Mouse (Mus musculus): ENCODE results near the gene Tgfb1. TPM values are rescaled to one million over a fixed set of nuclear protein-coding genes. Genes with fewer than 3 reads are reported as not detected.

The Tgfb1 gene
- total RNA-seq, 2 experiments from 2014 or later: 43.6 to 45.5 TPM

DNA sequence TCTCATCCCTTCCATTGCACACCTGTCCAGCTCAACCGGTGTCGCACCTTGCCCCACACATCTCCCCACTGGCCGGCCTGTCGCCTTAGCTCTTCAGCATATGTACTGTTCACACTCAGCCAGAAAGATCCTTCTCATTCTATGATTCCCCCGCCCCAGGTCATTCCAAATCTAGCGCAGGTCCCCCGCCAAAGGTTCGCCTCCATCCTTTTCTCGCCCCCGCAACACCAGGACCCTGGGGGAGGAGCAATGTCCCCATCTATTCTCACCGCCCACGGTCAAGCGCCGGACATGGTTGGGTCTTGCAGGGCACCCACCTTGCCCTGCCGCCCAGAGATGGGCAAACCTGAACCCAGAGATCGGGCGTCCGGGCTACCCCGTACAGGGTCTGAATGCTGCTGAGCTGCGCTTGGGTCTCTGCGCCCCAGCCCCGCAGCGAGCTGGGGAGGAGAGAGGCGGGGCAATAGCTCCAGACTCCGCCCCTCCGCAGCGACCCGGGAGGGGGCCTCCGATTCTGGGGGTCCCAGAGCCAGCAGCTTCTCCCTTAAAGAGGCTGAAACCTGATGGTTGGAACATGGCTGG lies 12.0 kb upstream of the Tgfb1 start, which contains the start of gene Tmem91:
Gene Tmem91 (minus strand): TSS at position 448 of the 582 bp plus-strand sequence.
- intact Hi-C loops (cut with DNase I): no loop called here
- DNase-seq: no peak

DNA sequence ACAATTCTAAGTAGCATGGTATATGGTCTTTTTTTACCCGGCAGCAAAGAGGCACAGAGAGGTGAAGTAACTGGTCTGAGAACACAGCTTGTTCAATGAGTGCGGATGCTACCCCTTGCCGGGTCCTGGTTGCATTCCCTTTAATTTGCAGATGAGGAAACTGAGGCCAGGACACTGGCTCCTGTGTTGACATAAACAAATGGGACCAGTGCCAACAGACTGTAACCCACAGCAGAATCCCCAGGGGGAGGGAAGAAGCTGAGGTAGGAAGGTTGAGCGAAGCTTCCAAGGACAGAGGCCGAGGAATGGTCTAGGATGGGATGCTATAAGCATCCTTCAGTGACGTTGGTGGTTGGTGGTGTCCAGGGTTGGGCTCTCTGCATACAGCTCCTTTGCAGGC lies 11.4 kb upstream of the Tgfb1 start:
- intact Hi-C loops (cut with DNase I): no loop called here

DNA sequence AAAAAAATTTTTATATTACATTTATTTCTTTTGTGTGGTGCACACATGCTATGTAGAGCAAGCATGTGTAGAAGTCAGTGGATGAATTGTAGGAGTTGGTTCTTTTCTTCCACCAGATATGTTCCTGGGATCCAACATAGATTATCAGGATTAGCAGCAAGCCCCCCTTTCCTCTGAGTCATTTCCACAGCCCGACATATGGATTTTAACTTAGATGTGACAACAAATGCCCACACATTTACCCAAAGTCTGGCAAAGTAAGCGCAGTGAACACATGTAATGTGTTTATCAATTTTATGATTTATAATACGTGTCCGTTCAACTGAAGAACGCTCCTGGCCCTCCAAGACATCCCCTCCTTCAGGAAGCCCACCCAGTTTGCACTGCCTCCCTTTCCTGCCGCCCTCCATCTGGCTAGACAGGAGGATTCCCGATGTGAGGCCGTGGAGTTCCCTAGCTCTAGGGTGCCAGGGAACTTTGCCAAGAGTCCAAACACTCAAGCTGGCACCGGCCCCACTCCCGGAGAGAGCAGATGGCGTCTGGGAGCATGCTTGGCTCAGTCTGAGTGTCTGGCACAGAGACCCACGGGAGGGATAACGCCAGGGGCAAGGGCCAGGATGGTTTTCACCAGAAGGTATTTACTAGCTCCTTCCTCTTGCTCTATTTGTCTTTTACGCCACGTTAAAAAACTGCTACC lies 10.6 kb upstream of the Tgfb1 start:
- peak; percentile 92 to 93 for DNase-seq
- intact Hi-C loops (cut with DNase I): no loop called here

More for the DNA sequence above, 11.4 kb upstream of the Tgfb1 start:
- DNase-seq: no peak

DNA sequence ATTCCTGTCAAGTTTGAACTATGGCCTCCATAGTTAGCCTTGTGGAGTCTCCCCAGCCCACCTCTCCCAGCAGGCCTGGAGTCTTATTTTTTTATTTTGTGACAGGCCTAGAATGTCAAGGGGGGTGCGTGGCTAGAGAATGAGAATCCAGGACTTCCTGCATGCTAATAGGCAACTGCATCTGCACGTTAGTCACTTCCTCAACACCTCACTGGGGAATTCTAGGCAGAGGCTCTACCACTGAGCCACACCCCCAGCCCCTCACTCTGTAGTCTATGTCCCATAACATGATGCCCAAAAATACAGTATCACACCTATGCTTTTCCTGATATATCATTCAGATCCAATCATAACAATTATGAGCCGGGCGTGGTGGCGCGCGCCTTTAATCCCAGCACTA lies 9.8 kb upstream of the Tgfb1 start:
- intact Hi-C loops (cut with DNase I): no loop called here
- DNase-seq: no peak

DNA sequence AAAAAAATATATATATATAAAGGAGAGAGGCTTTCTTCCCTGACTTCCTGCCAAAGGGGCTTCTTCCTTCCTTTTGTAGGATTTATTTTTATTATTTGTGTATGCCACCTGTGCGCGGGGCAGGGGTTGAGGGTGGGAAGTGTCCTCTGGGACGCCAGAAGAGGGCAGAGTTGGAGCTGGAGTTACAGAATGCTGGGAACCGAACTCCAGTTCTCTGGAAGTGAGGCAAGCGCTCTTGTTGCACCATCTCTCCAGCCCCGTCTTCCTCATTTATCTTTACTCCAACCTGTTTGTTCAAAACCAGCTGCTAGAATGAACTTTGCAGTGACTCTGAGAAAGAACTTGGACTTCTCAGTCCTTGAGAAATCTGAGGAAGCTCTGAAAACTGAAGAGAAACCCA lies 6.8 kb upstream of the Tgfb1 start:
- DNase-seq: peak; percentile 23 to 27
- intact Hi-C loops (cut with DNase I): loop anchor here (2.0 kb wide), 1 partner anchor 75 kb away; the partner anchor contains the start of gene Hnrnpul1

DNA sequence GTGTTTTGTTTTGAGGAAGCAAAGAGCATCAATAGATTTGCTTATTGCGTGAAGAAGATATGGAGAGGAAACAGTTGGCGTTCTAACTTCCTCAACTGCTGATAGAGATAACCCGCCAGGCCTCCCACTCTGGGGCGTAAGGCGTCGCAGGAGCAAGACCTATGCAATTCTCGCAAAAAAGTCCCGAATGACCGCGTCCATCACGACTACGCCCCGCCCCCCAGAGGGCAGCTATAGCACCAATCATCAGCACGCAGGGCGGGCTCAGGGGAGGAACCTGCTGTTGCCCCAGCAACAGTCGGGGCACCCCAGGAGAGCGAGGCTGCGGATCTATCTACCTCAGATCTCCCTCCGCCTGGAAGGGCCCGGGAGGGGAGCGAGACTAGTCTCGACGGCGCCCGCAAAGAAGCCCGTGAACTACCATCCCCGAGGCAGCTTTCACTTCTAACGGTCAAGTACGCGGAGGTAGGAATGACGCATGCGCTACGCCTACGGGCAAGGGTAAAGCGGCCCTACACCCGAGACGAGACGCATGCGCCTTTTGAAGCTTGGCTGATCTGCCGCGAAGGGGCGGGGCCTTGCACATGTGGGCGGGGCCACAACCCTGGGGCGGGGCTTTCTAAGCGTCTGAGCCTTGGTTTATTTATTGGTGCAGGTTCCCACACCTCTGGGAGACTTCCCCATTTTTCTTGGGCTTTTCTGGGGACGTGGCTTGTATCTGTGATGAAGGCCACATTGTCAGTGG lies 6.1 kb upstream of the Tgfb1 start, which contains the start of gene B9d2:
Gene B9d2 (plus strand): TSS at position 267 of the 745 bp plus-strand sequence.
- intact Hi-C loops (cut with DNase I): loop anchor here (2.0 kb wide), 1 partner anchor 74 kb away; the partner anchor contains the start of gene Hnrnpul1
- peak; percentile 97 to 98 for DNase-seq

DNA sequence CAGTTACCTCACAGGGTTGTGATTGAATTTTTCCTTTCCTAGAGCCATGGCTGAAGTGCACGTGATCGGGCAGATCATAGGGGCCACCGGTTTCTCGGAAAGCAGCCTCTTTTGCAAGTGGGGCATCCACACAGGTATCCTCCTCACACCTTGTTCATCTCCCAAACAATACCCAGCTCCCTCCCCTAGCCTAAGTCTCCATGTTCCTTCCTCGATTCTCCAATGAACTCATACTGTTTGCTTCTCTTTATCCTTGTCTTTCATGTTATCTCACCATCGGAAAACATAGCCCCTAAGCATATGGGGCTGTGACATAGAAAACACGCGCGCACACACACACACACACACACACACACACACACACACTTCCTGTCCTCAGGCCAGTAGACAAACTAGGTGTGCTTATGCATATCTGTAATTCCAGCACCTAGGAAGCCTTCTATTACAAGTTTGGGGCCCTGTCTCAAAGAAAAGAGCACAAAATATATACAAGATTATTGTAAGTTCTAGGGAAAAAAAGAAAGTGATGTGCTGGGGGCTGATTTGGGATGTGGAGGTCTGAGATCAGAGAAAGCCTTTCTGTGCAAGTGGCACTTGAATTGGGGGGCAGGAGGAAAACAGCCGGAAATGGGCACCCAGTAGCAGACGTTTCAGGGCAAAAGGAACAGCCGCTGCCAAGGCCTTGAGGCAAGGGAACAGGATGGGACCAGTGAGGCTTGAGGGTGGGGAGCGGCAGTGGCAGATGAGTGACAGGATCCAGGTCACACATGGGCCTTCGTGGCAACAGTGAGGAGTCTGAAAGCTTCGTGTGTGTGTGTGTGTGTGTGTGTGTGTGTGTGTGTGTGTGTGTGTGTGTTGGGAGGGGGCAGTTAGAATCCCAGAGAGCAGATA lies 5.2 kb upstream of the Tgfb1 start:
- DNase-seq: no peak
- intact Hi-C loops (cut with DNase I): loop anchor here (2.0 kb wide), 1 partner anchor 73 kb away; the partner anchor contains the start of gene Hnrnpul1

DNA sequence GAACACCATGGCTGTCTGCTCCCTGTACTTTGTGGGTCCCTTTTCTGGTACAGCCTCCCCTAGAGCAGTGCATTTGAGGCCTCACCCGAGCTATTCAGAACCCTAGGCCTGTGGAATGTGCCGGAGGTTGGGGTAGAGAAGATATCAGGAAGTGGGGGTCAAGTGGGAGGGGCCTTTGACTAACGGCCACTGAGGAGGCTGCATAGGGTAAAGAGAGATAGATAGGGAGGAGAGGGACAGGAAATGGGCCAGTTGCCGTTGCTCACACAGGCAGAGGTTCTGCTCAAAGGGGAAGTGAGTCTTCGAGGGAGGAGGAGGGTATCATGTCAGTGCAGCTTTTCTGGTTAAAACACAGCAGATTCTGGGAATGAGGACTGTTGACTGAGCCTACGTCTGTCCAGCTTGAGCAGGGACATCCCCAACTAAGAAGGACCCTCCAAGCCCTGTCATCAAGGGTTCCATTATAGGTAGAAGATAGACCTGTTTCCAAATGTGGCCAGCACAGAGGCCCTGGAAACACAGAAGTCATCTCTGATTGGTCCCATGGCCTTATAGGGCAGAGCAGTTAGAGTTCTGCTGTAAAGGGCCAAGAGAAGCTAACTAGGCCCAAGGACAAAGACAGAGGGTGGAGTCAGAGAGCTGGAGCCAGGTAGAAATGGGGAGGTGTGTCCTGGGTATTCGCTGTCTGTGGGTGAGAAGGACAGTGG lies 3.2 kb upstream of the Tgfb1 start:
- peak in 1 of 2 experiments; percentile 21 for DNase-seq
- intact Hi-C loops (cut with DNase I): no loop called here

DNA sequence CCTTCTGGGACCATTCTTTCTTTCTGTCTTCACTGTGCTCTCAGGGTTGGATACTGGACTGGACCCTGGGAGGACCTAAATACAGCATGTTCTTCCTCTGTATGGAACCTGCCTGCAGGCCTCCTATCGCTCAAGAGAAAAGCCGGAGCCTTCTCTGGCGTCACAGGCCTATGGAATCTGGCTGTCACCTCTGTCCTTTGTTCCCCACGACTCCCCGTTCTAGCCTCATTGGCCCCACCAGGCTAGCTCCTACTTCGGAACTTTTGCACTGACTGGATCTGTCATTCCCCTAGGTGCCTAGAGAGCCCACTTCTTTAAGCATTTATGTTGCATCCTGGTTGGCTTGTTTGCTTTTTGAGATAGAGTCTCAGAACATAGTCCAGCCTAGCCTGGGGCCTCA lies 2.1 kb upstream of the Tgfb1 start:
- no peak for DNase-seq
- intact Hi-C loops (cut with DNase I): loop anchor here (5.0 kb wide), 1 partner anchor 118 kb away; no protein-coding TSS in a partner anchor

DNA sequence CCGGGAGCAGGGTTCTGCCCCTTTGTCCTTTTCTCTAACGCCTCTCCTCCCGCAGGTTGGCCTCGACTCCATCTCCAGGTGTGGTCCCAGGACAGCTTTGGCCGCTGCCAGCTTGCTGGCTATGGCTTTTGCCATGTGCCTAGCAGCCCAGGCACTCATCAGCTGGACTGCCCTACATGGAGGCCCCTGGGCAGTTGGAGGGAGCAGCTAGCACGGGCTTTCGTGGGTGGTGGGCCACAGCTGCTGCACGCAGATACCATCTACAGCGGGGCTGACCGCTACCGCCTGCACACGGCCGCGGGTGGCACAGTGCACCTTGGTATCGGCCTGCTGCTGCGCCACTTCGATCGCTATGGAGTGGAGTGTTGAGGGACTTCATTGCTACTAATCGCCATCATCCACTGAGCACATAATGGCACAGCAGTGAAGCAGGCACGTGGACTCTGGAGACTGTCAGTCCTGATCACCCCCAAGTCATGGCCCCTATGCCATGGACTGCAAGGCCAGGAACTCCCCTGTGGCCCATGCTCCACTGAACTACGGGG lies 804 bp upstream of the Tgfb1 start:
- intact Hi-C loops (cut with DNase I): loop anchor here (5.0 kb wide), 1 partner anchor 116 kb away; no protein-coding TSS in a partner anchor
- DNase-seq: no peak

DNA sequence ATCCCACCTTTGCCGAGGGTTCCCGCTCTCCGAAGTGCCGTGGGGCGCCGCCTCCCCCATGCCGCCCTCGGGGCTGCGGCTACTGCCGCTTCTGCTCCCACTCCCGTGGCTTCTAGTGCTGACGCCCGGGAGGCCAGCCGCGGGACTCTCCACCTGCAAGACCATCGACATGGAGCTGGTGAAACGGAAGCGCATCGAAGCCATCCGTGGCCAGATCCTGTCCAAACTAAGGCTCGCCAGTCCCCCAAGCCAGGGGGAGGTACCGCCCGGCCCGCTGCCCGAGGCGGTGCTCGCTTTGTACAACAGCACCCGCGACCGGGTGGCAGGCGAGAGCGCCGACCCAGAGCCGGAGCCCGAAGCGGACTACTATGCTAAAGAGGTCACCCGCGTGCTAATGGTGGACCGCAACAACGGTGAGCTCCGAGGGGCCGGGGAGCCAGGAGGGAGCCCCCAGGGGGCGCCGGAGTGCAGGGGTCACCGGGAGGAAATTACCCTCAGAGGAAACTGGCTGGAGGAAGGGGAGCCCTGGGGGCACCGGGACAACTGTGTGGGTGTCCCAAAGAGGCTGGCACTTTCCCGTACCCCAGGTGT lies 1.1 kb downstream of the Tgfb1 start:
- peak; percentile 77 to 78 for DNase-seq
- intact Hi-C loops (cut with DNase I): loop anchor here (5.0 kb wide), 1 partner anchor 114 kb away; no protein-coding TSS in a partner anchor

DNA sequence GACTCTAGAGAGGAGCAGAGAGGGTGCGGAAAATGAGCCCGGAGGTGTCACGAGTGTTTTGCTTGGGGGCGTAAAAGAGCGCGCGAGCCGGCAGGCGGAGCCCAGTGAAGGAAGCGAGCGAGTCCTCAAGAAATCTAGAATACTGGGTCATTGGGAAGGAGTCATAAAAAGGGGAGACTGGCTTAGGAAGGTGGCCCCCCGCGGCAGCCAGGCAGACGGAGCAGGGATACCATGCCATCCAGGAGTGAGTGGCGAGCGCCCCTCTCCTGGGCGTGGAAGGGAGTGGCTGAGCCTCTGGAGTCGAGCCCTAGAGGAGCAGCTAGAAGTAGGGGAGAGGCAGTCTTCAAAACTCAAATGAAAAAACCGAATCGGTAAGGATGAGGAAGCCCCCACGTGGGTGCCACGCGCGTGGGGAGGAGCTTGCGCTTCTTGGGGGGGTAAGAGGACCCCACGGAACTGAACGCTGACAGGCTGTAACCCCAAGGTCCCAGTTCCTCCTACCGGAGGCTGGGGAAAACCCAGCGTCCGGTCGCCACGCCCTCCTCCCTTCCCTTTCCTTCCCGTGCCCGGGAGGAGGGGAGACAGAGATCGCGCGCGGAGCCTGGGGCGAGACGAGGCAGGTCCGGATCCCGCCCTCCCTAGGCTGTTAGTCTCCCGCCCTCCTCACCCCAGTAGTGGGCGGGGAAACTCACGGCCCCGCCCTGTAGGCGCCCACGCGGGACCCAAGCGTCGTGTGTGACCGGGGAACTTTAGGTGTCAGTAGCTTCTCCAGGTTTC lies 2.2 kb downstream of the Tgfb1 start:
- intact Hi-C loops (cut with DNase I): loop anchor here (1.0 to 5.0 kb wide), 2 partner anchors 15 to 113 kb away; no protein-coding TSS in a partner anchor
- DNase-seq: peak; percentile 82 to 83

DNA sequence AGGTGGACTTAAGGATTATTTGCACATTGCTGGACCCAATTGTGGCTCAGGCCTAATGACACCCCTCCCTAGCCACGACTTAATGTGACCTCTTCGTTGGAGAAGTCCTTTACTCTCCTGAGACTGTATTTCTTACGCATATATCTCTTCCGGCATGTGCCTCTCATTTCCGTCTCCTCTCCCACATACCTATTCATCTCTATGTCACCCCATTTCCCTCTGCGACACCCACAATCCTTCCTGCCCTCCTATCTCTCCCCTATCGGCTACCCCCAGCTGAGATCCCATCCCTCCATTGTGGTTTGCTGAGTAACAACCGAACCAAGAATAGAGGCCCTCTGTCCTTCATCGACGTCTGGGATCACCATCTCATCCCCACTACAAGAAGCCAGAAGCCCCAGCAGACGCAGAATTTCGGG lies 2.8 kb downstream of the Tgfb1 start:
- intact Hi-C loops (cut with DNase I): loop anchor here (1.0 to 5.0 kb wide), 2 partner anchors 15 to 113 kb away; no protein-coding TSS in a partner anchor
- DNase-seq: no peak

DNA sequence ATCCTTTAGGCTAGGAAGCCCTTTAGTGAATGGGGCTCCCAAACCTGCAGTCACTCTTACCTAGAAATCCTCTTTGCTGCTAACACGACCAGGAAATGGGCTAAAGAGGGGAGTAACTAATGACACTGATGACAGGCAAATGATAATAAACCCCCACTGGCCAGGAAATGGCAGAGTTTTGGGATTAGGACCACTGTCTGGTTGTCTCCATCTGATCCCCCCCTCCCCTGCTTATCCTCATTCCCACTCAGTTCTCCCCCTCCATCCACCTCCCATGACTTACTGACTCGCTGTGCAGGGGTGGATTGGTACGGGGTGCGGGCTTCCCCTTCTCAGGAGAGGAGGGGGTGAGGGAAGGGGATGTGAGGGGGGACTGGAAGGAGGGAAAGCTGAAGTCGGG lies 3.2 kb downstream of the Tgfb1 start:
- intact Hi-C loops (cut with DNase I): no loop called here
- no peak for DNase-seq

DNA sequence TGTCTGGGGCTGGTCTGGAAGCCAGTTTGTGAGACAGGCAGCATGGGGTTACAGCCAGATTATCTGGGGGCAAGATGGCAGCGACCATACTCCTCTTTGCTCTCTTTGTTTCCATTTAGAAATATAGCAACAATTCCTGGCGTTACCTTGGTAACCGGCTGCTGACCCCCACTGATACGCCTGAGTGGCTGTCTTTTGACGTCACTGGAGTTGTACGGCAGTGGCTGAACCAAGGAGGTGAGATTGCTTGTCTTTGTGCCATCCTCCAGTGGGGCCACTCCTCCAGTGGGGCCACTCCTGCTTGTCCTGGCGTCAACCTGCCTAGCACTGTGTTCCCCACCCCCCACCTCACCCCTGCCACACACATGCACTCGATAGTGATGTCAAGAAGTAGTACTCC lies 7.3 kb downstream of the Tgfb1 start:
- DNase-seq: no peak
- intact Hi-C loops (cut with DNase I): no loop called here

DNA sequence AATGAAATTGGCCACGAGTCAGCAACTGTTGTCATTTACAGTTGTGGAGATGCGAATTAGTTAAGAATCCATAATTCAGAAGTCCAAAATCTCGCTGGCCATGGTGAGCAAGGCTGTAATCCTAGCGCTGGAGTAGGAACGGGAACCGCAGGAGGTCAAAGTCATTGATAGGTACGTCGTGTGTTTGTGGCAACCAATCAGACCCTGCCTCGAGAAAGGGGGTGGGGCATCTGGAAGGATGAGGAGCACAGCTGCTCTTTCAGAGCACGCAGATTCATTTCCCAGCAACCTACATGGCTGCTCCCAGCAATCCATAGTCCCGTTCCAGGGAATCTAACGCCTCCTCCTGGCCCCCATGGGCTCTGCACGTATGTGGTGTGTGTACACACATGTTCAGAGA lies 13.0 kb downstream of the Tgfb1 start:
- intact Hi-C loops (cut with DNase I): no loop called here
- DNase-seq: no peak

DNA sequence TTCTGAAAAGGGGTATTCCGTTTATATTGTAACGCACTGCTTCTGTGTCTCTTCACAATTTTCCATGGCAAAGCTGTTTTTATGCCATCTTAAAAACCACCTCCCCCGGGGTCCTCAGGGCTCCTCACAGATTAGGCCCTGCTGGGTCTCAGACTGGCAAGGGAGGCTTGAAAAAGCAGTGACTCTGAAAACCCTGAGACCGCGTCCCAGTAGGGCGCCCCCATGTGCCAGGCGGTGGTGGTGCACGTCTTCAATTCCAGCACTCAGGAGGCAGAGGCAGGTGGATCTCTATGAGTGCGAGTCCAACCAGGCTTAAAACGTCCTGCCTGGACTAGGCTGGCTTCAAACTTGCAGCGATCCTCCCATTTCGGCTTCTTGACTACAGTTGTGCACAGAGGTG lies 13.9 kb downstream of the Tgfb1 start:
- intact Hi-C loops (cut with DNase I): no loop called here
- no peak for DNase-seq

DNA sequence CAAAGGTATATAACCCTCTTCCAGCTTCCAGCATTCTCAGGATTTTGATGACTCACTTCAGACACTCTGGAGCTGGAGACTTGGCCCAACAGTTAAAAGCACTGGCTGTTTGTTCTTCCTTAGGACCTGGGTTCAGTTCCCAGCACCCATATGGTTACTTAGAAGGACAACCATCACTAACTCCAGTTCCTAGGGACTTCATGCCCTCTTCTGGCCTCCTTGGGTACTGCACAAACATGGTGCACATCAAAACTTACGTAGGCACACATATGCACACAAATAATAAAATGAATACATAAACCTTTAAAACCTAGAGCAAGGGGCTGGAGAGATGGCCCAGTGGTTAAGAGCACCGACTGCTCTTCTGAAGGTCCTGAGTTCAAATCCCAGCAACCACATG lies 15.5 kb downstream of the Tgfb1 start:
- intact Hi-C loops (cut with DNase I): no loop called here
- DNase-seq: no peak
